Mouse (Mus musculus): Measurements from ENCODE around the gene Nsg2. TPM values are rescaled to one million over a fixed set of nuclear protein-coding genes. Genes with fewer than 3 reads are reported as not detected.

The Nsg2 gene
- total and polyA plus RNA-seq, 2 experiments from 2014 or later: 641 to 1,042 TPM

GRCm38 (mm10) chr11:32057861-32058260 is 57.6 kb downstream of the Nsg2 start:
- Histone ChIP-seq H3K27ac (ENCODE audit: low read depth, low read length) (peak overlapping the region; percentile 60), H3K4me3 (ENCODE audit: low read depth, low read length) (no peak overlapping the region), H3K4me2 (ENCODE audit: low read depth, low read length, poor library complexity, severe bottlenecking) (no peak overlapping the region), H3K4me1 (ENCODE audit: insufficient read depth, low read length) (peaks cover 8% of the 10 kb centered on the region), H3K9ac (replicated peaks; ENCODE audit: low read length, poor library complexity, severe bottlenecking) (0 out of 2 replicates have a peak overlapping the region, but pooled peaks have one; percentile 29), H3K27me3 (ENCODE audit: insufficient read depth, low read length) (no peaks in the 10 kb centered on the region), H3K9me3 (ENCODE audit: low read length) (no peaks in the 10 kb centered on the region), H3K36me3 (ENCODE audit: insufficient read depth, low read length) (peaks cover 15% of the 10 kb centered on the region)
- no peak for ATAC-seq (ENCODE audit: low FRiP score)
- DNase-seq (ENCODE audit: low spot score): no peak
- WGBS: 25% methylated on average over 13 of the region's 13 CpGs
- TF ChIP-seq CTCF (IDR thresholded peaks at IDR 0.05): no peak

GRCm38 (mm10) chr11:32061020-32061419 is 60.8 kb downstream of the Nsg2 start:
- Histone ChIP-seq H3K27me3 (ENCODE audit: insufficient read depth, low read length) (no peaks in the 10 kb centered on the region), H3K9ac (replicated peaks; ENCODE audit: low read length, poor library complexity, severe bottlenecking) (no peak overlapping the region), H3K27ac (ENCODE audit: low read depth, low read length) (peak overlapping the region; percentile 59), H3K4me3 (ENCODE audit: low read depth, low read length) (no peak overlapping the region), H3K4me1 (ENCODE audit: insufficient read depth, low read length) (peaks cover 20% of the 10 kb centered on the region), H3K4me2 (ENCODE audit: low read depth, low read length, poor library complexity, severe bottlenecking) (no peak overlapping the region), H3K9me3 (ENCODE audit: low read length) (no peaks in the 10 kb centered on the region), H3K36me3 (ENCODE audit: insufficient read depth, low read length) (peaks cover 12% of the 10 kb centered on the region)
- ATAC-seq (ENCODE audit: low FRiP score): no peak
- 46% methylated on average over 2 of the region's 2 CpGs for WGBS
- DNase-seq (ENCODE audit: low spot score): no peak
- no peak for TF ChIP-seq CTCF (IDR thresholded peaks at IDR 0.05)

GRCm38 (mm10) chr11:32061874-32062273 is 61.6 kb downstream of the Nsg2 start:
- H3K4me1 ChIP-seq (ENCODE audit: insufficient read depth, low read length): peaks cover 20% of the 10 kb centered on the region
- no peaks in the 10 kb centered on the region for H3K9me3 ChIP-seq (ENCODE audit: low read length)
- peaks cover 11% of the 10 kb centered on the region for H3K36me3 ChIP-seq (ENCODE audit: insufficient read depth, low read length)
- 80% methylated on average over 10 of the region's 10 CpGs for WGBS
- H3K4me3 ChIP-seq (ENCODE audit: low read depth, low read length): no peak overlapping the region
- DNase-seq (ENCODE audit: low spot score): no peak
- no peak for TF ChIP-seq CTCF (IDR thresholded peaks at IDR 0.05)
- H3K27me3 ChIP-seq (ENCODE audit: insufficient read depth, low read length): no peaks in the 10 kb centered on the region
- peak overlapping the region; percentile 59 for H3K27ac ChIP-seq (ENCODE audit: low read depth, low read length)
- ATAC-seq (ENCODE audit: low FRiP score): no peak
- no peak overlapping the region for H3K9ac ChIP-seq (replicated peaks; ENCODE audit: low read length, poor library complexity, severe bottlenecking)
- no peak overlapping the region for H3K4me2 ChIP-seq (ENCODE audit: low read depth, low read length, poor library complexity, severe bottlenecking)

- 4% methylated on average over 10 of the region's 10 CpGs for WGBS
- Histone ChIP-seq H3K4me1 (ENCODE audit: insufficient read depth, low read length) (peaks cover 20% of the 10 kb centered on the region), H3K27ac (ENCODE audit: low read depth, low read length) (peak overlapping the region; percentile 91), H3K9me3 (ENCODE audit: low read length) (no peaks in the 10 kb centered on the region), H3K27me3 (ENCODE audit: insufficient read depth, low read length) (no peaks in the 10 kb centered on the region), H3K9ac (replicated peaks; ENCODE audit: low read length, poor library complexity, severe bottlenecking) (no peak overlapping the region; the same call in 1 of the 2 replicates), H3K4me3 (ENCODE audit: low read depth, low read length) (no peak overlapping the region), H3K36me3 (ENCODE audit: insufficient read depth, low read length) (peaks cover 8% of the 10 kb centered on the region), H3K4me2 (ENCODE audit: low read depth, low read length, poor library complexity, severe bottlenecking) (no peak overlapping the region)
- peak; percentile 67 for ATAC-seq (ENCODE audit: low FRiP score)
- DNase-seq (ENCODE audit: low spot score): peak; percentile 79
- TF ChIP-seq CTCF (IDR thresholded peaks at IDR 0.05): peak; percentile 30; the same call in 1 of the 2 replicates
Measured at GRCm38 (mm10) chr11:32063775-32064510, 63.7 kb downstream of the Nsg2 start.

DNA sequence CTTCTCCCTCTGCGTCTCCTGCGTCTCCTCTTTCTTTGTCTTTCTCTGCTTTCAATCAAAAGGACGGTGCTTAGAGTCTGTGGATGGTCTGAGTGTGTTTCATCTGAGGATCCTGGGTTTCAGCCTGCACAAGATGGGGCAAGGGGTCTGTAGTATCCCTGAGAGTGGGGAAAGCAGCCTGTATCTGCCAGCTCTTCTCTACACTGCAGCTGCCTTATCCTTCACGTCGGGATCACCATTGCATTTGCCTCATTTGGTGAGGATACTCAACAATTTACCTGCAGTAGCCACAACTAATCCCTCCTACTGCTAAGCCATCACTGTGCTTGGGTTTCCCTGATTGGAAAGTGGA is 64.2 kb downstream of the Nsg2 start:
- Histone ChIP-seq H3K4me3 (ENCODE audit: low read depth, low read length) (no peak overlapping the region), H3K4me1 (ENCODE audit: insufficient read depth, low read length) (peaks cover 20% of the 10 kb centered on the region), H3K27ac (ENCODE audit: low read depth, low read length) (peak overlapping the region; percentile 91), H3K9ac (replicated peaks; ENCODE audit: low read length, poor library complexity, severe bottlenecking) (no peak overlapping the region), H3K9me3 (ENCODE audit: low read length) (no peaks in the 10 kb centered on the region), H3K36me3 (ENCODE audit: insufficient read depth, low read length) (peaks cover 6% of the 10 kb centered on the region), H3K4me2 (ENCODE audit: low read depth, low read length, poor library complexity, severe bottlenecking) (no peak overlapping the region), H3K27me3 (ENCODE audit: insufficient read depth, low read length) (no peaks in the 10 kb centered on the region)
- ATAC-seq (ENCODE audit: low FRiP score) (0 out of 2 replicates have a peak, but pooled peaks have one; percentile 12), DNase-seq (ENCODE audit: low spot score) (no peak)
- TF ChIP-seq CTCF (IDR thresholded peaks at IDR 0.05): no peak
- 10% methylated on average over 5 of the region's 5 CpGs for WGBS

DNA sequence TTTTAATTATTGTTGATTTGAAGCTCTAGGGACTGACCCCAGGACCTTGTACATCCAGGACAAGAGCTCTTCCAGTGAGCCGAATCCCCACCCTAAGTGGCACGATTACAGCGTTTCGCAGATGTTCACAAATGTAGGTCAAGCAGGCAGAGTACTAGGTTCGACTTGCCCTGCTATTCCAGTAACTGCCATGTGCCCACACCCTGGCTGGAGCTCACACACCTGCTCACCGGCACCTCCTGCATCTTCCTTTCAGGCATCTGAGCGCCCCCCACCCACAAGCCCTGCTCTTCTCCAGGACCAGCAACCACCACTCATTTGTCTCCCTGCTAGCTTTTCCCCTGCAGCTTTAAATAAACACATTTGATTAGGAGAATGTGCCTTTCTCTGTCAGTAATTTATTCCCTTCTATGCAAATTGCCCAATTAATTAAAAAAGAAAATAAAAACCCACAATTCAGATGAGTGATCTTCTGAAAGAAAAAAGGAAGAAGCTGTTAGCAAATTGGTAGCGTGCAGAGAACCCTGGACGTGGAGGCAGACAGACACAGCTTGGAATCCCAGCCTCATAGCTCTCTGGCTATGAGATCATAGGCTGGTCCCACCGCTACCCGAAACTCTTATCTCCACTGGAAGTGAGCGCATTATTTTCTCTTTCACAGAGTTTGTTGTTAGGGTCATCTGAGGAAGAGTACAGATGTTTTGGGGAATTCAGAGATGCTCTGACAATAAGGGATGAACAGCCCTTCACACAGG is 68.7 kb downstream of the Nsg2 start:
- no peaks in the 10 kb centered on the region for H3K9me3 ChIP-seq (ENCODE audit: low read length)
- peak overlapping the region; percentile 65 for H3K27ac ChIP-seq (ENCODE audit: low read depth, low read length)
- no peak overlapping the region for H3K4me3 ChIP-seq (ENCODE audit: low read depth, low read length)
- H3K27me3 ChIP-seq (ENCODE audit: insufficient read depth, low read length): no peaks in the 10 kb centered on the region
- DNase-seq (ENCODE audit: low spot score) (no peak), ATAC-seq (ENCODE audit: low FRiP score) (no peak)
- H3K4me2 ChIP-seq (ENCODE audit: low read depth, low read length, poor library complexity, severe bottlenecking): no peak overlapping the region
- H3K36me3 ChIP-seq (ENCODE audit: insufficient read depth, low read length): no peaks in the 10 kb centered on the region
- TF ChIP-seq CTCF (IDR thresholded peaks at IDR 0.05): no peak
- 51% methylated on average over 12 of the region's 12 CpGs for WGBS
- H3K4me1 ChIP-seq (ENCODE audit: insufficient read depth, low read length): peaks cover 10% of the 10 kb centered on the region
- H3K9ac ChIP-seq (replicated peaks; ENCODE audit: low read length, poor library complexity, severe bottlenecking): no peak overlapping the region

Data from midbrain, postnatal 0 days (tissue).